Mouse (Mus musculus) c-Kit-negative CD71-positive TER-119-positive erythroid progenitor cells, embryonic 14.5 days (primary cell): Measurements from ENCODE around the gene Sox1.

Source experiments
- DNase-seq: peaks from one replicate; pipeline ENCODE4 v3.0.0-alpha.2; 2013; ENCODE audit warnings: low read depth, low spot score

Gene Sox1

DNA sequence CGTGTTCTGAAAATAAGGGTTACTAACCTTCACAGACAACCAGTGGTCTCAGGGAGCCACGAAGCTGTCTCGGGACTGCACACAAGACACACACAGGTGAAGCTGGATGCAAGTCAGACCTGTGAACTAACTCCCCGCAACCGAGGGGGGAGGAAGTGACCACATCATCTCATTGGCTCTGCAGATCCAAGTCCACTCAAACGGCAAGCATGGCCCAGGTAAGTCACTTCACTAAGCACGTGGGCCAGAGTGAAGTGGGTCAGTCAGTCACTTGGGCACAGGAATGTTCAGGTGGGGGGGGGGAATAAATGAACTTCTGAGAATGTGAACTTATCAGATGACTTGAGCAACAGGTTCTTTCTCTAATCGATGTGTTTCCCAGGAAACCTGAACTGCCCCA lies 30.8 kb downstream of the Sox1 start:
- DNase-seq: no peak

DNA sequence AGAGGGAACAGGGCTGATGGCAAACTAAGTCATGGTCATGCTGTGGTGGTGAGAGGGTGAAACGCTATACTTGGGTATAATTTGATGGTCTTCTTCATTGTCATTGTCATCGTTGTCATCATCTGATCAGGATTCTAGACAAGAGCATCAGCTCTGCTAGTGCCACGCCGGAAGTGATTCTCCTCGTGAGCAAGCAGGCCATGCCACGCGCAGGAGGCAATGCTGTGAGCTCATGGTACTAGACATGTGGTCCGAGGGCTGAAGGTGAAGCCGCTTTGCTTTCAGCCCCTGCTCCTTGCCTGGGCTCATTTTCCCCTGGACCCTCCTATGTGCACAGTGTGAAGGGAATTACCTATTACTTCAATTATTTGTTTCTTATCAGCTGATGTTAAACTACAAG lies 32.3 kb downstream of the Sox1 start:
- DNase-seq: no peak

DNA sequence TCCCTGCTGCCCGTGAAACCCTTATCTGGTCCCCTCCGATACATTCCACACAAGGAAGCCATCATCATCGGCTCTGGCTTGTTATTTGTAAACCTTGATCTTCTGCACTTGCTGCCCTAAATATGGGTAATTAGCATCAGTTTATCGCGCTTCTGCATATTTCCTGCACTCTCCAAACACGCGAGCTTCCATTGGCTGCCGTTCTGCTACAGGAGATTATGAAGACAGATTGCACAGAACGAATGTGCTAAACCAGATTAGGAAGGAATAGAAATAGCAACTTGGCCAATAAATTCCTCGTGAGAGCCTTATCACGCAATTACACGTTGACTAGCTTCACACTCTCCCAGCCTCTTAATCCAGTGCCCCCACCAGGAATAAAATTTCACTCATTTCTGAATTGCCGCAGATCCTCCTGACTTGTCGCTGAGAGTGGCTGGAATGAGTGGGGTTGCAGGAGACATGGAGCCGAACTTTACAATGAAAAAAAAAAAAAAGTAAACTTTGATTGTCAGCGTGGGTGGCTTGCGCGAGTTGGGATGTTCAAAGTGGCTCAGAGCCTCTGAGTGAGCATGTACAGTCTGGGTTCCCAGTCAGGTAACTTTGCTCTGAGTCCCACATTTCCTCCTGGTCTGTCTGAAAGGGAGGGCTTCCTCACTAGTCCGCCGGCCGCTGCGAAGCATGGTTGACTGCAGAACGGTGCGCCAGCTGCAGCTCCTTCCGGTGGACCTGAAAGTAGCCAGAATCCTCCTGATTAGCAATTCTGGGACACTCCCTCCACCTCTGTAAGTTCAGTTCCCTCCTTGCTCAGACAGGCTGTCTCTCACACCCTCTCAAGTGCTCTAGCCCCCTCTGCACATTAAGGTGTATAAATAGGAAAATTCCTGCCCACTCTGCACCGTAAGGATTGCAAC lies 33.0 kb downstream of the Sox1 start:
- DNase-seq: no peak

GRCm38 (mm10) chr8:12428931-12429330 lies 33.8 kb downstream of the Sox1 start:
- no peak for DNase-seq

DNA sequence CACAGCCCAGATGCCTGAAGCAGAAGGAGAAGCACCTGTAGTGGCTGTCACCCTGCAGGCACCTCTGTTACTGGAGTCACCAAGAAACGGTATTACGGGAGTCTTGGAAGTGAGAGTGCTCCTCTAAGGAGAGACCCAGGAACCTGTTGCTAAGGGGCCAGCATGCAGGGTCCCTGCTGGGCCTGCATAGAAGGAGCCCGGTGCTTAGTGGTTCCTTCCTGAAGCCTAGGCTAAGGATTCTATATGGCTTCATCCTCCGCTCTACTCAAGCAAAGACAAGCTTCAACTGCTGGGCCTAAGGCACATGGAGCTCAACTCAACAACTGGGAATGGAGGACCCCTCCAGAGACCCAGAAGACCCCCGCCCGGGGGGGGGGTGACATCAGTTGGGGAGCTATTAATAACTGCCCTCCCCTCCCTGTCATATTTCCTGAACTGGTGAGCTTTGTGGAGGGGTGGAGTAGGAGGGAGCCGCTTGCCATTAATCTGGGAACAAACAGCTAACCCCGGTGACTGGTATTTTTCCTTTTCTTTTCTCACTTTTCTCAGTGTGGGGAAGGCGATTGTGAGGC lies 34.6 kb downstream of the Sox1 start:
- no peak for DNase-seq

GRCm38 (mm10) chr8:12430173-12430899 lies 35.2 kb downstream of the Sox1 start:
- DNase-seq: no peak

- no peak for DNase-seq
Observed at GRCm38 (mm10) chr8:12430900-12431737, 36.0 kb downstream of the Sox1 start.

DNA sequence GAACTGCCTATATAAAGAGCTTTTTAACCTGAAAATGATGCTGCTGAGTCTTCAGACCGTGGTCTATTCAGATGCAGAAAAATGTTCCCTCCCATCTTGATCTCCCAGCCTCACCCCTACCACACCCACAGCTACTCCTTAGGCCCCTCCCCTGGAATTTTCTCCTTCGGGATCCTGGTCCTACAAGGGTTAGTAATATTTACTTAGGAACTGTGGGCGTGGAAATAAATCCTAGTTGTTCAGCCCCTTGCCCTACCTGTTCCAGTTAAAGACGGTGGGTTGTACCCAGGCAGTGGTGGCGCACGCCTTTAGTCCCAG lies 36.6 kb downstream of the Sox1 start:
- DNase-seq: no peak

- DNase-seq: no peak
Observed at GRCm38 (mm10) chr8:12432546-12432945, 37.5 kb downstream of the Sox1 start.

GRCm38 (mm10) chr8:12434771-12435170 lies 39.7 kb downstream of the Sox1 start:
- DNase-seq: no peak

DNA sequence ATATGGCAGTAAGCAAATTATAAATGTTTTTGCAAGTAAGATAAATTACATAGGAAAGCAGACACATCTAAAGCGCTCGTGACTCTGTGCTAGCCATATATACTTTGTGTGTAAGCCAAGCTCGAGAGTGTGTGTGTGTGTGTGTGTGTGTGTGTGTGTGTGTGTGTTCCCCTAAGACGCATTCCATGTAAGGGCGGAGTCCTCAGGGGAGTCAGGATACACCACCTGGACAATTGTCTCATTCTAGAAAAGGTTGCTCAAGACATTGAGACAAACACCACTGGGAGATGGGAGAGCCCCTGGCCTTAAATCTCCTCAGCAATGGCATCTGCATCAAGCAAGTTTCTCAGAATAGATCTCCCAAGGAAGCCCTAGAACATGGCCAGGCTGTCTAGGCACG lies 42.9 kb downstream of the Sox1 start:
- no peak for DNase-seq

DNA sequence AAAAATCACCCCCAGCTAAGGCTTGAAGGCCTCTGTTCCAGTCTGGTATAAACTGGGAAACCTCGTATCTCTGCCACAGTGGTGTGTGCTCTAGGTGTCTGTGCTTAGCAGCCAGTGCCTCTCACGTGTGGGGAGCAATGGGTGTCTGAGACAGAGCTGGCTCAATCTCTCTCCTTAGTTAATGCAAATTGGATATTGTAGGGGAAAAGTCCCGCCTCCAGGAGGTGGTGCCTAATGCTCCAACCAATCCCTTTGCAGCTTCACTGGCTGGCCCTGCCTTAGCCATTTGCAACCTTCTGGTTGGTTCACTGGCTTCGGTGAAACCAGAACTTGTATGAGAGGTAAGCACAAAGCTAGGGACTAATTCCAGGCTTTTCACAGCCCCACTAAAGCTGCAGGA lies 43.9 kb downstream of the Sox1 start:
- DNase-seq: no peak

GRCm38 (mm10) chr8:12439846-12440245 lies 44.8 kb downstream of the Sox1 start:
- DNase-seq: no peak

DNA sequence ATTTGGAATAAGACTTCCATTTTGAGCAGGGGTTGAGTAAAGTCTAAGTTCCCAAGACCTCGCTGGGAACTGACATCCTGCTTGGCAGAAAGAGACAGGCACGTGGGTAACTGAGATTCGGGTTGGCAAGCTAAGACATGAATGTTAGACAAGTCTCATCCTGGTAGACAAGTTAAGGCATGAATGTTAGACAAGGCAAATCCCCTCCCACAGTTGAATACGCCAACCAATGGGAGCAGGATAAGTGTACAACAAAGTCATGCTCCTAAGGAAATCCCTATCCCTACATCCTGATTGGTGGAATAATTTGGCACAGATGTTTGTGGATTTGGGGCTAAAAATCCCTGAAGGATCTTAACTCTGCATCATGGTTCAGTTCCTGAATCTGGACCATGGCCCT lies 45.9 kb downstream of the Sox1 start:
- DNase-seq: no peak

- no peak for DNase-seq
Observed at GRCm38 (mm10) chr8:12445258-12445657, 50.2 kb downstream of the Sox1 start.

DNA sequence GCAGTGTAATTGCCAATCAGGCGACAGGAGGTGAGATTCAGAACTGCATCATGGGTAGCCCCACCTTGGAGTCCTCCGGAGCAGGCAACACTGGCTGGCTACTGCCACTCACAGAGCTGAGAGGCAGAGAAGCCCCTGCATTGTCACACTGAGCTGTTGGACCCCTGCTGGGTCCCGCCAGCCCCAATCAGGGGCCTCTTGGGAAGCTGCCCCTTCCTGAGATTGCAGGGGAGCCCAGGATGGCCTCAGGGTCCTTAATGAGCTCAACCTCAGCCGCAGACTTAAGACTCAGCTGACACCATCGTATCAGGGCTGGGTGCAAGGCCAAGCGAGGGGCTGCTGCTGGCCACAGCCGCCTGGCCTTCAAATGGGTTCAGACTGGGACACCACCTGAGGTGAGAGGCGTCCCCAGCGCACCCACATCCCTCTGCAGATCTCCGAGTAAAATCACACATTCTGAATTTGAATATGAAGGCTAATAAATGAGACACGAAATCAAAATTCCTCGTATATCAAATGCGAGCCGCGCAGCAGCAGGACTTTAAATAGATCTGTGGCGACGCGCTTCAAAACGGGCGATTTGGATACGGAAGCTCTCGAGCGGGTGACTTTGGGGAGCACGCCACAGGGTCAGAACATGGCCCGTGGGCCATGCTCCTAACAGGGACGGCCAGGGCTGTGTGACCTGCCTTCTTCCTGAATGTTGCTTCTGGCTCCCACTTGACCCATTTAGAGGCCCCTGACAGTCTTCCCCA lies 51.0 kb downstream of the Sox1 start:
- no peak for DNase-seq
